Mouse (Mus musculus) urinary bladder, adult 18-20 months (tissue): ENCODE results near the gene Wdr24.

Experiments used
- DNase-seq, 2 experiments: peaks; one replicate each; pipeline ENCODE4 v3.0.0; 2022; ENCODE audit warnings: low spot score in 2 of 2, mixed read lengths in 2 of 2

Gene Wdr24

DNA sequence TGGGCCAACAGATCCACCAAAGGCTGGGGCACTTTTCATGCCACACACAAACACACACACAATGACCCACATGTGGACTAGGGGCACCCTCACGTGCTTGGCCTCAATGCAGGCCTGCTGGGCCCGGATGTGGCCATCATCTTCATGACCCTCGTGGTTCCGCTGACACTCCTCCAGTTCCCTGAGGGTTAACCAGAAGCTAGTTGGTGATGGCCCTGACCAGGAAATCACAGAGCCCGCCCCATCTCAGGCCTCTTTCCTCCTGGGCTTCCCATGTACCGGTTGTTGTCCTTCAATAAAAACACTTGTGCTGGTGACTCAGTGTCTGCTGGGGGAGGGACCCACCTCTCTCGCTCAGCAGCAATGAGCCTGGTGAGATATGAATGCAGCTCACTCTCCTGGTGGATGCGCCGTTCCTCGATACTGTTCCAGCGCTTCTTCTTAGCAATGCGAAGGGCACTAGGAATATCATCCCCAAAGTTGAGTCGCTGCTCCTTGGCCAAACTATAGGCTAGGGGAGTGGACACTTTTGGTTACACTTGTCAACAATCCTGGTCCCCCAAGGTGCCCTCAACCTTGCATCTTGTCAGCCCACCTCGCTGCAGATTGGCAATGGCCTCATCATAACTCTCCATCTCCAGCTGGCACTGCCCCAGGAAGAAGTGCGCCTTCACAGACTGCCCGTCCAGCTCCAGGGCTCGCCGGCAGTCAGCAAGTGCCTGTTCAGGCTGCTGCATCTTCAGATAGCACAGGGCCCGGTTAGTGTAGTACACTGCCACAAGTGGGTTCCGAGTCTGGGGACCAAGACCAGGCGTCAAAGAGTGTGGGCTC lies 8.2 kb downstream of the Wdr24 start:
- peak in 1 of 2 experiments; percentile 31 for DNase-seq

GRCm38 (mm10) chr17:25832436-25833290 lies 9.2 kb downstream of the Wdr24 start:
- peak; percentile 98 to 99 for DNase-seq

DNA sequence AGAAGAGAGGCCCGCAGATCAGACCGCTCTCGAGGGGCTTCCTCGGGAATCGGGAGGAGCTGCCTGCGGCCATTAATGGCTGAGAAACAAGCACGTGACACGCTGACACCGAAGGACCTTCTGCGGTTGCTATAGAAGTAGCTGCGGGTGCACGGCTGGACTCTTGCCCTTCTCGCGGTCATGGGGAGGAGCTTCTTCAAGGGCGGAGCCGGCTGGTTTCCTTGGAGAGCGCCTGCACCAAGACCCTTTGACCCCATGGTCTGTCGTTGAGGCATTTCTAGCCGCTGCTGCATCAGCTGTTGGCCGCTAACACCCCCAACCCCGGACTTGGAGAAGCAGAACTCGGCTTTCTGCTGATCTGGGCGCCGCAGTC lies 9.8 kb downstream of the Wdr24 start, which contains the start of gene Stub1:
Gene Stub1 (minus strand): TSS at position 114 of the 373 bp plus-strand sequence.
- DNase-seq = peak in 1 of 2 experiments; percentile 88

DNA sequence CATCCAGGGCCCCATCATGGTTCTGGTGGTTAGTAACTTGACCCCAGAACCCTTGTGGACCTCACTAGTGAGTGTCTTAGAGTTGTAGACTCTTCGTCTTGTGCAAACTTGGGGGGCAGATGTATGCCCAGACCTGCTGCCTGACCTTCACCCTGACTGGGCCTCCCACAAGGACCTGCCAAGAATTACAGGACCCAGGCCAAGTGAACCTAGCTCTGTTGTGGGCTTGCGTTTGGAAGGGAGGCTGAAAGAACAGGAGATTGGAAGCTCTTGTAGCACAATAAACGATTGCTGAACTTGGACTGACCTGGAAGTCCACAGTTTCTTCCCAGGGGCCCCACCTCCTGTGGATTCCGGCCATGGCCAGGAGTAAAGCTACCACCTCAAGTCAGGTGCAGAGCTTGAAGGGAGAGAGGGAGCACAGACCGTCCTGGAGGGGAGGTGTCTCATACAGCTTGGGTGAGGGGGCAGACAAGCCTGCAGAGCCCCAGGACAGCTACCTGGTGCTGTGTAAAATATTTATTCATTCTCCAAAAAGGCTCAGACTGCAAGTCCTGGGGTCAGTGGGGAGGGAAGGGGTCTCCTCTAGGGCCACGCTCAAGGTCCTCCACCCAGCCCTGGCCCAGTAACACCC lies 10.7 kb downstream of the Wdr24 start:
- no peak for DNase-seq

DNA sequence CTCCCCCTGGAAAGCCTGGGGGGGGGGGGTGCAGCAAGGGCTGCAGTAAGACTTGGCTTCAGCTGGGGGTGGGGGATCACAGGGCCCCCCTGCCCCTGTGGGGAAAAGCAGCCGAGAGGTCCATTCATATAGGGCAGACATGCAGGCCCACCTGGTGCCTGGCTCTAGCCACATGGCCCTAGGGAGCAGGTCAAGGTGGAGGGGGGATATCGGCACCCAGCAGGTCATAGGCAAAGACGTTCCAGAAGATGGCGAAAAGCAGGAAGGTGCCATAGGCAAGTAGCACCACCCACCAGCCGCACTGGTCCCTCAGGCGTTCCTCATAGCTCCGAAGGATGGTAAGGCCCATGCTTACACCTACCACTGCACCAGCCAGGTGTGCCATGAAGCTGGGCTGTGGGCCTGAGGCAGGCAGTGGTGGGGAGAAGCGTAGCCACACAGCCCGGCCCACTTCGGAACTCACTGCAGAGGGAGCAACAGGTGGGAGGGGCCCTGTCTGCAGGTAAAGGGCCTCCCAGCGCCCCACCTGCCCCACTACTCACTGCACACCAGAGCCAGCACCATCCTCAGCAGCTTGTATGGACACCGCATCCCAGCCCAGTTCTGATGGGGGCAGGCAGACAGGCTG lies 11.3 kb downstream of the Wdr24 start:
- DNase-seq = no peak

DNA sequence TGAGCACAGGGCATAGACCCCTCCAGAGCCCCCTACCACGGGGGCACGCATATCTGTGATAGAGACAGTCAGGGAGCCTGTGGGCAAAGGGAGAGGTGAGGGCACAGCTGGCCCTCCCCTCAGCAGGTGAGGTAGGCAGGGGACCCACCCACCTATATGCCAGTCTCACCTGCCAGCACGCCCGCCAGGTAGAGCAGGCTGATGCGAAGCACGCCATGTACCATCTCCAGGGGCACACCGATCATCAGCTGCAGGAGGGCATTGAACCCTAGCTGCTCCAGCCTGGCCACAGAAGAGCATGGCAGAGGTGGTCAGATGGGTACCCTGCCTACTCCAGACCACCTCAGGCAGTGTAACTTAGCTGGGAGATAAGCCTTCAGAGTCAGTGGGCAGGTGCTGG lies 11.9 kb downstream of the Wdr24 start:
- DNase-seq = no peak

GRCm38 (mm10) chr17:25835816-25836215 lies 12.4 kb downstream of the Wdr24 start:
- DNase-seq = no peak

- peak in 1 of 2 experiments; percentile 35 for DNase-seq
Measured at GRCm38 (mm10) chr17:25836397-25837075, 13.1 kb downstream of the Wdr24 start.

DNA sequence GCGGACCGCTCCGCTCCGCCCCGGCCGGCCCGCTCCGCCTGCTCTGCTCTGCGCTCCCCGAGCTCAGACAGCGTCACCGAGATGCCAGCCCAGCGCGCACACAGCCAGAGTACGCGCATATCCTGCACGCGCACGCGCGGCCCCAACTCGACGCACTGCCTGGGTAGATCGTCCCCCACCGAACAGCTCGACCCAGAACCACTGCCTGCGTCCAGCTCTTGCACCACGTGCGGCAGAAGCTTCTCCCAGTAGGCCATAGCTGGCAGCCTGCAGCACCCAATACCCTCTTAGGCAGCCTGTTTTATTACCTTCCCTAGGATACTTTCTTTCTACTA lies 13.6 kb downstream of the Wdr24 start, which contains the start of gene Rhbdl1:
Gene Rhbdl1 (minus strand): TSS at position 220 of the 335 bp plus-strand sequence.
- DNase-seq = peak in 1 of 2 experiments; percentile 46

DNA sequence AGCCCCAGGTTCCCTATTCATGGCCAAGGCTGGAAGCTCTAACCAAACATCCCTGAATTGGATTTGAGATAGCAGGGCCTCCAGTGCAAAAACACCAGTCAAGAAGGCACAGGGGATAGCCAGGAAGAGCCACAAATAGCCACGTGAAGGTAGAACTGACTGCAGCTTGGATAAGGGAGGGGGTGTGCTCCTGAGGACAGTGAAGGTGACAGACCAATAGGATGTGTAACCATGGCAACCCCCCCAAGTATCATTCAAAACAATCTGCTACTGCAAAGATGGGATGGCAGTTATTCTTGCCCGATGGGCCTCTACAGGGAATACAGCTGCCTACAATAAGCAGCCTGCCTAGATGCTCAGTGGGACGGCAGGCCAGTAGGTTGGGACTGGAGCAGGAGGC lies 14.1 kb downstream of the Wdr24 start:
- DNase-seq = no peak

- no peak for DNase-seq
Measured at GRCm38 (mm10) chr17:25838904-25839303, 15.5 kb downstream of the Wdr24 start.

- DNase-seq = no peak
Measured at GRCm38 (mm10) chr17:25839455-25840235, 16.2 kb downstream of the Wdr24 start.

DNA sequence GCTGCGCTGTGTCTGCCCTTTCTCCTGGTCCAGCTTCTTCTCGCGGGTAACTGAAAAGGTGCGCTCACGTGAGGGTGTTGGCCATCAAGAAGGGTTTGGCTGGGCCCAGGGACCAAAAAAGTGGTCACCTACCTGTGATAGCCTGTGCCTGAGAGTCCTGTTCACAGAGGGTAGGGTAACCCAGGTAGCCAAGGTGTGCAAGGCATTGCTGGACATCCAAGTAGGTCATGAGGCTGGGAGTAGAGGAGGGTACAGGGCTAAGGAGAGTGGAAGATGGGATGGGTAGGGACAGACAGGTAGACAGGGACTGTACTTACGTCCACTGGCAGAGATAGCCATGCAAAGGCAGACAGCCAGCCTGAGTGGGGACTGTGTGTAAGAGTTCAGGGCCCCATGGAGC lies 17.1 kb downstream of the Wdr24 start:
- no peak for DNase-seq

GRCm38 (mm10) chr17:25841117-25841880 lies 17.9 kb downstream of the Wdr24 start, which contains the start of gene Gm20683:
Gene Gm20683, minus strand, starts transcription at chr17:25841763.
- DNase-seq = no peak

- no peak for DNase-seq
Measured at GRCm38 (mm10) chr17:25842509-25842908, 19.1 kb downstream of the Wdr24 start.

DNA sequence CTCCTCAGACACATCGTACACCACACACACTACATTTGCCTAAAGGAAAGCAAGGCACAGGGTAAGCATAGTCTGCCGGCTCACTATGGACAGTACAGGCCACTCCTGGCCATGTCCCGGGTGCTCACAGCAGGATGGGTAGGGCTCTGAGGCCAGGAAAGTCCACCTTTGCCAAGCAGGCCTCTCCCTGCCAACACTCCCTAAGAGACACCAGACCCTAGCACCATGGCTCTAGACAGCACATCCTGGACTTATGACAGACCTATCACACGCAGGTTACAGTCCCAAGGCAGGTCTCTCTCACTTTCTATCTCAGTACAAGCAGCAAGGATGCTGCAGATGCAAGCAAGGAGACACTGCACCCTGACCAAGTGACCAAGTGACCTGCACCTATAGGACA lies 19.7 kb downstream of the Wdr24 start:
- no peak for DNase-seq

GRCm38 (mm10) chr17:25843636-25844395 lies 20.4 kb downstream of the Wdr24 start:
- DNase-seq = peak in 1 of 2 experiments; percentile 29

GRCm38 (mm10) chr17:25844396-25844901 lies 21.0 kb downstream of the Wdr24 start, which contains the start of gene Rhot2:
Gene Rhot2, minus strand, starts transcription at chr17:25844851.
- DNase-seq = peak; percentile 93
